Mouse (Mus musculus) myocyte (in vitro differentiated cells): ENCODE results near the gene Hdac7.

Experiments used
- CEBPB ChIP-seq: IDR thresholded peaks from 2 replicates; pipeline ENCODE4 v1.6.1; 2011; ENCODE audit warnings: mild to moderate bottlenecking, moderate library complexity; ENCODE audit not compliant: poor library complexity, insufficient read depth, severe bottlenecking
- E2F4 ChIP-seq: IDR thresholded peaks from one replicate; pipeline ENCODE4 v1.6.1; 2011; ENCODE audit warnings: mild to moderate bottlenecking, control low read depth, moderate library complexity; ENCODE audit not compliant: insufficient read depth
- MAX ChIP-seq: IDR thresholded peaks from one replicate; pipeline ENCODE4 v1.6.1; 2011; ENCODE audit warnings: low read depth, mild to moderate bottlenecking, control low read depth
- MYOD1 ChIP-seq, 3 experiments: IDR thresholded peaks; one replicate each; pipeline ENCODE4 v1.6.1; 2011; ENCODE audit warnings: control low read depth in 2 of 3, low read depth in 2 of 3, mild to moderate bottlenecking in 2 of 3, moderate library complexity in 1 of 3; ENCODE audit not compliant: insufficient read length in 2 of 3, control insufficient read depth in 1 of 3
- MYOG ChIP-seq, 3 experiments: IDR thresholded peaks; one replicate each; pipeline ENCODE4 v1.6.1; 2011; ENCODE audit warnings: control low read depth in 2 of 3, low read depth in 2 of 3, mild to moderate bottlenecking in 2 of 3; ENCODE audit not compliant: insufficient read length in 2 of 3, control insufficient read depth in 1 of 3, insufficient read depth in 1 of 3
- POLR2A ChIP-seq: IDR thresholded peaks from one replicate; pipeline ENCODE4 v1.6.1; 2011; ENCODE audit warnings: low read depth, mild to moderate bottlenecking, control low read depth, moderate library complexity; ENCODE audit not compliant: insufficient read length
- POLR2AphosphoS2 ChIP-seq: IDR thresholded peaks from one replicate; pipeline ENCODE4 v1.6.1; 2011; ENCODE audit warnings: low read depth, control low read depth; ENCODE audit not compliant: insufficient read length
- TCF12 ChIP-seq: IDR thresholded peaks from one replicate; pipeline ENCODE4 v1.6.1; 2011; ENCODE audit warnings: mild to moderate bottlenecking, control low read depth; ENCODE audit not compliant: poor library complexity, insufficient read depth, severe bottlenecking
- TCF3 ChIP-seq: IDR thresholded peaks from one replicate; pipeline ENCODE4 v1.6.1; 2011; ENCODE audit warnings: low read depth, control low read depth; ENCODE audit not compliant: insufficient read length
- USF1 ChIP-seq: IDR thresholded peaks from one replicate; pipeline ENCODE4 v1.6.1; 2011; ENCODE audit warnings: low read depth, mild to moderate bottlenecking, control low read depth, moderate library complexity

DNA sequence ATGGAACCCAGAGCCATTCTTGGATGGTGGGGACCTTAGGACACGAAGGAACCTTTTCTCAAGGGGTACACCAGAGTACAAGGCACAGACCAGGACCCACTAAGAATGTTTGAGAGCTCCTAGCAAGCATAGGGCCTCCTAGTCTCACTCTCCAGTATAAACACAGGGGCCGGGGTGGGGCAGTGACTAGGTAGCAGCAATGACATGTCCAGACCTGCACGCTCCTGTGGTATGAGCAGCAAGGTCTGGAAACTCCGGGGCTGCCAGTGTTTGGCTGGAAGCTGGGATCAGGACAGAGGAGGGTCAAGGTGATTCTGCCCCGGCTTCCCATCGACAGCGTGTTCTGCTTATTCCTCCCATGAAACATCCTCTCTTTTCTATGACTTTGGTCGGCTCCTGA is 31.5 kb upstream of the Hdac7 start:
- TF ChIP-seq POLR2A (no peak), MYOG (IDR thresholded peaks at IDR 0.05; ENCODE audit: control insufficient read depth in 1 of 3, insufficient read depth in 1 of 3, insufficient read length in 2 of 3, low read depth in 2 of 3) (no peak), MAX (no peak), USF1 (no peak), POLR2AphosphoS2 (no peak), E2F4 (no peak), TCF12 (no peak), MYOD1 (IDR thresholded peaks at IDR 0.05; ENCODE audit: control insufficient read depth in 1 of 3, insufficient read length in 2 of 3, low read depth in 2 of 3) (no peak), TCF3 (no peak), CEBPB (no peak)
